Mouse (Mus musculus): ENCODE measurements around the gene Adarb2. TPM values are rescaled to one million over a fixed set of nuclear protein-coding genes. Genes with fewer than 3 reads are reported as not detected.

Adarb2 gene
- total and polyA plus RNA-seq, 3 experiments = not detected

- dilution Hi-C loops (cut with MboI; ENCODE audit: extremely low pct_ligation_motif_present, extremely low pct_unique_long_range_greater_than_20kb, low sequenced_read_pairs) (no loop called here), in situ Hi-C loops (cut with MboI; ENCODE audit: low pct_ligation_motif_present, low pct_unique_long_range_greater_than_20kb, low sequenced_read_pairs) (no loop called here)
- no peak overlapping the region for H3K9ac ChIP-seq (ENCODE audit: insufficient read depth, low read depth)
- H3K27ac ChIP-seq (ENCODE audit: insufficient read depth, low read depth) = no peak overlapping the region
- no peaks in the 10 kb centered on the region for H3K27me3 ChIP-seq (replicated peaks)
- no peak overlapping the region for H3K4me3 ChIP-seq (replicated peaks in 1 of 3; ENCODE audit: low read depth in 2 of 3, low read length in 2 of 3, poor library complexity in 1 of 3)
- H3K9me3 ChIP-seq (replicated peaks; ENCODE audit: low read length) = no peaks in the 10 kb centered on the region
- no peak overlapping the region for H3K4me2 ChIP-seq (ENCODE audit: insufficient read depth, low read depth, poor library complexity, severe bottlenecking)
- no peaks in the 10 kb centered on the region for H3K4me1 ChIP-seq (ENCODE audit: control insufficient read depth in 1 of 2, insufficient read depth in 2 of 2)
- no peaks in the 10 kb centered on the region for H3K79me2 ChIP-seq (replicated peaks; ENCODE audit: control insufficient read depth, extremely low read depth, insufficient read depth, poor library complexity, severe bottlenecking)
- no peak for DNase-seq (ENCODE audit: extremely low read depth)
- no peak for TF ChIP-seq USF2 (conservative IDR thresholded peaks at IDR 0.05; ENCODE audit: low read depth, low read length)
- no peak for TF ChIP-seq PAX5 (IDR thresholded peaks at IDR 0.05; ENCODE audit: low read length)
- no peak for TF ChIP-seq NELFE (IDR thresholded peaks at IDR 0.05; ENCODE audit: low read depth, low read length)
- no peak for TF ChIP-seq SMC3 (IDR thresholded peaks at IDR 0.05; ENCODE audit: low read depth, low read length)
- no peak for TF ChIP-seq JUN (IDR thresholded peaks at IDR 0.05; ENCODE audit: insufficient read depth, low read depth, low read length)
- no peak for TF ChIP-seq ZMIZ1 (IDR thresholded peaks at IDR 0.05; ENCODE audit: low read depth, low read length)
- TF ChIP-seq CHD2 (IDR thresholded peaks at IDR 0.05; ENCODE audit: low read length) = no peak
- no peak for TF ChIP-seq GABPA (IDR thresholded peaks at IDR 0.05; ENCODE audit: insufficient replicate concordance, low read depth, low read length)
- no peak for TF ChIP-seq MAX (IDR thresholded peaks at IDR 0.05; ENCODE audit: low read length)
- TF ChIP-seq POLR2AphosphoS2 (IDR thresholded peaks at IDR 0.05; ENCODE audit: low read depth, low read length) = no peak
- TF ChIP-seq TCF12 (IDR thresholded peaks at IDR 0.05; ENCODE audit: low read depth, low read length) = no peak
- TF ChIP-seq TBP (conservative IDR thresholded peaks at IDR 0.05; ENCODE audit: low read depth, low read length) = no peak
- TF ChIP-seq EP300 (IDR thresholded peaks at IDR 0.05; ENCODE audit: low read length) = no peak
- TF ChIP-seq UBTF (IDR thresholded peaks at IDR 0.05; ENCODE audit: low read depth, low read length) = no peak
- no peak for TF ChIP-seq KAT2A (IDR thresholded peaks at IDR 0.05; ENCODE audit: insufficient replicate concordance, low read length)
- H3K36me3 ChIP-seq (replicated peaks in 1 of 2; ENCODE audit: control insufficient read depth in 1 of 2, insufficient read depth in 1 of 2, low read length in 1 of 2) = no peaks in the 10 kb centered on the region
These were observed 323.3 kb downstream of the Adarb2 start for GRCm38 (mm10) chr13:8525748-8526631.

DNA sequence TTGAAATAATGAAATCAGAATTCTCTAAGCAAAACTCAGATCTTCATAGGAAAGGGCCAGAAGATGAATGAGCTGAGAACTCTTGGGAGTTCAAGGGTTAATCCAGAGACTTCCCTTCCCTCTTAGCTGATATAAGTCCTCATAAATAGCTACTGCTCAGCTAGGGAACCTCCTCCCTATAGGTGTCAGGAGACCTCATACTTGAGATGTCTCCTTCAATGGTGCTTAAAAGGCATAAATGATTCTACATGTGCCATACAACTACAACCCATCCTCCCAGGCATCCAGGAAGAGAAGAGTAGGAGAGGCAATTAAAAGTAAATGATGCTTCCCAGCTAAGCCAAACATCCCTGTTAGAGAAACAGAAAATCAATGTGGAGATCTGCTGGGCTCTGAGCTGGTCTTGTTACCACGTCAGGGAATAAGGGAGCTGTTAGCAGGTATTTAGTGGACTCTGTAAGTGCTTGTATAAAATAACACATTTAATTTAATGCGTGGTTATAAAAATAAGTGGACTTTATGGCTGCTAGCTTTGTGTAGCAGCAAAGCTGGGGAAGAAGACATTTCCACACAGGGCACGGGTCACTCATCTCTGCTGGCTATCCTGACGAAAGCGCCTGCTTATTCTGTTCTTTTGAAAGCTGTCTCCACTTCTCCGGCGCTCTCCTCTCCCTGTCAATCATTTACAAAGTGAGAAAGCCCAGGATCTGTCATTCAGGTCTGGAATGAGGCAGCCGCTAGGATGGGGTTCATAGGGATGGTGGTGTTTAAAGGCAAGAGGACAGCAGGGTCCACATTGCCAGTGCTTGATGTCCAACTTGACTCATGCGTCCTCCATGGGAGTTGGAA is 331.8 kb downstream of the Adarb2 start:
- no peak overlapping the region for H3K27ac ChIP-seq (ENCODE audit: insufficient read depth, low read depth)
- H3K4me3 ChIP-seq (replicated peaks in 1 of 3; ENCODE audit: low read depth in 2 of 3, low read length in 2 of 3, poor library complexity in 1 of 3) = no peak overlapping the region
- dilution Hi-C loops (cut with MboI; ENCODE audit: extremely low pct_ligation_motif_present, extremely low pct_unique_long_range_greater_than_20kb, low sequenced_read_pairs) = no loop called here
- H3K9me3 ChIP-seq (replicated peaks; ENCODE audit: low read length) = no peaks in the 10 kb centered on the region
- no peaks in the 10 kb centered on the region for H3K79me2 ChIP-seq (replicated peaks; ENCODE audit: control insufficient read depth, extremely low read depth, insufficient read depth, poor library complexity, severe bottlenecking)
- no peaks in the 10 kb centered on the region for H3K4me1 ChIP-seq (ENCODE audit: control insufficient read depth in 1 of 2, insufficient read depth in 2 of 2)
- in situ Hi-C loops (cut with MboI; ENCODE audit: low pct_ligation_motif_present, low pct_unique_long_range_greater_than_20kb, low sequenced_read_pairs) = no loop called here
- no peaks in the 10 kb centered on the region for H3K27me3 ChIP-seq (replicated peaks)
- no peak overlapping the region for H3K9ac ChIP-seq (ENCODE audit: insufficient read depth, low read depth)
- no peak for TF ChIP-seq JUND (conservative IDR thresholded peaks at IDR 0.05; ENCODE audit: low read depth, low read length)
- H3K4me2 ChIP-seq (ENCODE audit: insufficient read depth, low read depth, poor library complexity, severe bottlenecking) = no peak overlapping the region
- no peaks in the 10 kb centered on the region for H3K36me3 ChIP-seq (replicated peaks in 1 of 2; ENCODE audit: control insufficient read depth in 1 of 2, insufficient read depth in 1 of 2, low read length in 1 of 2)
- DNase-seq (ENCODE audit: extremely low read depth) = no peak
